ENCODE assay signal across 9 mouse cellular contexts in the genomic region with DNA sequence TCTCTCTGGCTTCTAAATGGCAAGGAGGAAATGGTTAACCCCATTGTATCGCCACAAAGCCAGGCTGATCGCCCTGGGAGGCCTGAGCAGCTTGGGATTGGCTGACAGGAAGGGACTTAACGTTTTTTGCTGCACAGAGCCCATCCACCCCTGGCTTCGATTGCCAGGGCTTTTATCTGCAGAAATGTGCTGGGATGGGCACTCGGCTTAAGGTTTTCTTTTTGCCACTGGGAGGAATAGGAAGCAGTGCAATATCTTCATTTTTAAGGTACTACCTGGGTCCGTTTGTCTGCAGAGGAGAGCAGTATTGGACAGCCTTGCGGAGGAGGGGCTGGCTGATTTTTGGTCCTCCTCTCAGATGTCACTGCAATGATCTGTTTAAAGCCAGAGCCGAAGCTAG.
A peak's percentile ranks its signal among the peaks of the same experiment; 100 is the strongest.
DNase-seq lines count a peak whose midpoint lies in the region; ATAC-seq and TF ChIP-seq lines count a peak whose summit lies in the region.
"Had no signal": no experiment of that assay in that cellular context is flagged by ENCODE, and none has a peak within 500 bp of the region (broad histone marks: within the 10 kb centered on the region; RNA-seq: fewer than 3 reads in every experiment).

No protein-coding gene starts in this region.

- no peak for DNase-seq in lung, postnatal 0 days (ENCODE audit: low spot score)
- peak; percentile 62 for DNase-seq in embryo, embryonic 9.5 days (ENCODE audit: extremely low spot score)
- DNase-seq in limb, embryonic 11.5 days (ENCODE audit: low spot score) = no peak
- no peak for DNase-seq in thymus, adult 2 months
- no peak for DNase-seq in adrenal gland, postnatal 4 days (ENCODE audit: low spot score in 2 of 2)
- DNase-seq in right cerebral cortex, postnatal 36 days (ENCODE audit: low spot score in 2 of 2) = no peak
- DNase-seq: spleen, adult 18-20 months had no signal

- TF ChIP-seq CTCF in lung, postnatal 0 days (IDR thresholded peaks at IDR 0.05) = no peak
- TF ChIP-seq CTCF in thymus, adult 2 months (IDR thresholded peaks at IDR 0.05; ENCODE audit: borderline replicate concordance, control insufficient read depth, extremely low read depth, insufficient read depth, low read length, poor library complexity) = no peak

- no peaks in the 10 kb centered on the region for H3K4me1 ChIP-seq in lung, embryonic 16.5 days (replicated peaks; ENCODE audit: control insufficient read depth, insufficient read depth, low read length)
- no peaks in the 10 kb centered on the region for H3K4me1 ChIP-seq in lung, postnatal 0 days (ENCODE audit: insufficient read depth, low read depth, low read length)
- no peaks in the 10 kb centered on the region for H3K4me1 ChIP-seq in limb, embryonic 11.5 days (ENCODE audit: control insufficient read depth, insufficient read depth, low read length)
- H3K4me1 ChIP-seq in neural tube, embryonic 15.5 days = peaks cover 30% of the 10 kb centered on the region
- H3K4me1 ChIP-seq in thymus, adult 2 months (replicated peaks; ENCODE audit: control insufficient read depth, insufficient read depth, low read length) = 0 out of 2 replicates have a peak, but pooled peaks cover 6% of the 10 kb centered on the region

- 14% methylated on average over 8 of the region's 8 CpGs for WGBS in lung, embryonic 16.5 days
- 15% methylated on average over 8 of the region's 8 CpGs for WGBS in lung, postnatal 0 days
- 12% methylated on average over 8 of the region's 8 CpGs for WGBS in limb, embryonic 11.5 days
- 2% methylated on average over 8 of the region's 8 CpGs for WGBS in neural tube, embryonic 15.5 days
- WGBS in thymus, adult 2 months = 8% methylated on average over 8 of the region's 8 CpGs

- H3K27me3 ChIP-seq in lung, embryonic 16.5 days (ENCODE audit: control insufficient read depth, insufficient read depth, low read depth, low read length) = no peaks in the 10 kb centered on the region
- no peaks in the 10 kb centered on the region for H3K27me3 ChIP-seq in lung, postnatal 0 days (replicated peaks; ENCODE audit: insufficient read depth, low read length)
- no peaks in the 10 kb centered on the region for H3K27me3 ChIP-seq in limb, embryonic 11.5 days (ENCODE audit: control insufficient read depth, insufficient read depth, low read length)
- no peaks in the 10 kb centered on the region for H3K27me3 ChIP-seq in neural tube, embryonic 15.5 days (replicated peaks)
- no peaks in the 10 kb centered on the region for H3K27me3 ChIP-seq in thymus, adult 2 months (ENCODE audit: control insufficient read depth, insufficient read depth, low read length)

- TF ChIP-seq EP300 in lung, postnatal 0 days (IDR thresholded peaks at IDR 0.05) = no peak

- no peak overlapping the region for H3K4me3 ChIP-seq in lung, embryonic 16.5 days (ENCODE audit: low read length)
- no peak overlapping the region for H3K4me3 ChIP-seq in lung, postnatal 0 days (ENCODE audit: low read depth, low read length)
- H3K4me3 ChIP-seq in limb, embryonic 11.5 days (ENCODE audit: low read depth, low read length) = no peak overlapping the region
- H3K4me3 ChIP-seq in neural tube, embryonic 15.5 days (replicated peaks) = peak overlapping the region; percentile 17
- no peak overlapping the region for H3K4me3 ChIP-seq in thymus, adult 2 months (ENCODE audit: control insufficient read depth, insufficient read depth, low read length)

- H3K27ac ChIP-seq in lung, embryonic 16.5 days (ENCODE audit: low read length) = no peak overlapping the region
- H3K27ac ChIP-seq in lung, postnatal 0 days (ENCODE audit: low read length) = no peak overlapping the region
- no peak overlapping the region for H3K27ac ChIP-seq in limb, embryonic 11.5 days (replicated peaks; ENCODE audit: low read depth, low read length)
- peak overlapping the region; percentile 67 for H3K27ac ChIP-seq in neural tube, embryonic 15.5 days (replicated peaks)
- no peak overlapping the region for H3K27ac ChIP-seq in thymus, adult 2 months (ENCODE audit: control insufficient read depth, insufficient read depth, low read length)

- no peaks in the 10 kb centered on the region for H3K9me3 ChIP-seq in lung, embryonic 16.5 days (ENCODE audit: control insufficient read depth, low read length)
- no peaks in the 10 kb centered on the region for H3K9me3 ChIP-seq in lung, postnatal 0 days (ENCODE audit: low read length)
- no peaks in the 10 kb centered on the region for H3K9me3 ChIP-seq in limb, embryonic 11.5 days (ENCODE audit: control insufficient read depth, low read length)
- H3K9me3 ChIP-seq in neural tube, embryonic 15.5 days (replicated peaks) = no peaks in the 10 kb centered on the region

- no peak for TF ChIP-seq POLR2A in thymus, adult 2 months (IDR thresholded peaks at IDR 0.05; ENCODE audit: control insufficient read depth, extremely low read depth, insufficient read depth, low read length, poor library complexity)

- no peak overlapping the region for H3K9ac ChIP-seq in lung, embryonic 16.5 days (ENCODE audit: low read length)
- no peak overlapping the region for H3K9ac ChIP-seq in lung, postnatal 0 days (replicated peaks; ENCODE audit: low read depth)
- H3K9ac ChIP-seq in limb, embryonic 11.5 days (ENCODE audit: low read length) = no peak overlapping the region
- peak overlapping the region; percentile 38 for H3K9ac ChIP-seq in neural tube, embryonic 15.5 days (replicated peaks)

- ATAC-seq in lung, embryonic 16.5 days (ENCODE audit: low read depth) = no peak
- no peak for ATAC-seq in lung, postnatal 0 days
- no peak for ATAC-seq in limb, embryonic 11.5 days (ENCODE audit: insufficient number of reproducible peaks, low FRiP score, low TSS enrichment, low read depth)
- ATAC-seq in neural tube, embryonic 15.5 days (ENCODE audit: low FRiP score) = peak; percentile 30; the same call in 1 of the 2 replicates

- 0 out of 2 replicates have a peak overlapping the region, but pooled peaks have one; percentile 8 for H3K4me2 ChIP-seq in lung, embryonic 16.5 days (ENCODE audit: low read depth, low read length)
- no peak overlapping the region for H3K4me2 ChIP-seq in lung, postnatal 0 days (replicated peaks; ENCODE audit: low read depth, low read length)
- H3K4me2 ChIP-seq in limb, embryonic 11.5 days (ENCODE audit: low read depth, severe bottlenecking) = peak overlapping the region; percentile 24; the same call in 1 of the 2 replicates
- H3K4me2 ChIP-seq in neural tube, embryonic 15.5 days = peak overlapping the region; percentile 52

- no peaks in the 10 kb centered on the region for H3K36me3 ChIP-seq in lung, embryonic 16.5 days (ENCODE audit: control insufficient read depth, insufficient read depth, low read length)
- no peaks in the 10 kb centered on the region for H3K36me3 ChIP-seq in lung, postnatal 0 days (ENCODE audit: insufficient read depth, low read length)
- no peaks in the 10 kb centered on the region for H3K36me3 ChIP-seq in limb, embryonic 11.5 days (ENCODE audit: control insufficient read depth, insufficient read depth, low read length)
- H3K36me3 ChIP-seq in neural tube, embryonic 15.5 days = no peaks in the 10 kb centered on the region
- no peaks in the 10 kb centered on the region for H3K36me3 ChIP-seq in thymus, adult 2 months (ENCODE audit: control insufficient read depth, insufficient read depth, low read length)
